Mouse (Mus musculus): ENCODE measurements around the gene Trp53rkb. TPM values are rescaled to one million over a fixed set of nuclear protein-coding genes. Genes with fewer than 3 reads are reported as not detected.

Trp53rkb gene
- polyA plus RNA-seq, 1 experiment from 2014 or later, result 7.8 TPM

Other genes starting within 250 kb of the Trp53rkb start
- gene Prex1, start 78.7 kb upstream of the Trp53rkb start, polyA plus RNA-seq (2015; fragmentation: Nextera tagmentation; extraction: Ambion mirVana), result 11.6 and 12.4 TPM in 2 replicates
- 4.5 and 5.2 TPM in 2 replicates for gene Arfgef2, start 13.1 kb downstream of the Trp53rkb start, polyA plus RNA-seq (2015; fragmentation: Nextera tagmentation; extraction: Ambion mirVana)
- 97.8 and 101 TPM in 2 replicates for gene Cse1l, start 113.5 kb downstream of the Trp53rkb start, polyA plus RNA-seq (2015; fragmentation: Nextera tagmentation; extraction: Ambion mirVana)
- gene Stau1, start 203.8 kb downstream of the Trp53rkb start, polyA plus RNA-seq (2015; fragmentation: Nextera tagmentation; extraction: Ambion mirVana), result 70.6 and 76.9 TPM in 2 replicates
- 47.4 and 50.4 TPM in 2 replicates for gene Ddx27, start 222.7 kb downstream of the Trp53rkb start, polyA plus RNA-seq (2015; fragmentation: Nextera tagmentation; extraction: Ambion mirVana)

Data from stomach, embryonic 15.5 days (tissue).